Mouse (Mus musculus) right cerebral cortex, postnatal 25 days (tissue): ENCODE measurements around the gene Tbcel.

Experiments
- DNase-seq: peaks from one replicate; pipeline ENCODE4 v3.0.0; 2022

Tbcel gene

DNA sequence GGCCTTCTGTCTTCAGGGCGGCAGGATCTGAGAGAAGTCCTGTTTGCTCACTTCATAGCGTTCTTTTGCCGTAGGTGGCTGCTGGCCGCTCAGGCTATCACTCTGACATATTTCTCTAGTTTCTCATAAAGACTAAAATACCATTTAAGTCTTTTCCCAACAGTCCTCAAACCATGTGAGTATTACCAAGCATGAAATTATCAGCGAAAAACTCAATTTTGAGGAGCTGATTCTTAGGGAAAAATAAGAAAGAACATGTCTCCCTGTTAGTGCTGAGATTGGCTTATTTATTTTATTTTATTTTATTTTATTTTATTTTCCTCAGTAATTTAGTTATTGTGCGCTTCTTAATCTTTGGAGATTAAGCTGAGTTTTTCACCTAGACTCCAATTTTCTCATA is at the start of gene Tbcel:
Gene Tbcel, minus strand, starts transcription at position 101 of the 400 bp plus-strand sequence.
- DNase-seq, result no peak

DNA sequence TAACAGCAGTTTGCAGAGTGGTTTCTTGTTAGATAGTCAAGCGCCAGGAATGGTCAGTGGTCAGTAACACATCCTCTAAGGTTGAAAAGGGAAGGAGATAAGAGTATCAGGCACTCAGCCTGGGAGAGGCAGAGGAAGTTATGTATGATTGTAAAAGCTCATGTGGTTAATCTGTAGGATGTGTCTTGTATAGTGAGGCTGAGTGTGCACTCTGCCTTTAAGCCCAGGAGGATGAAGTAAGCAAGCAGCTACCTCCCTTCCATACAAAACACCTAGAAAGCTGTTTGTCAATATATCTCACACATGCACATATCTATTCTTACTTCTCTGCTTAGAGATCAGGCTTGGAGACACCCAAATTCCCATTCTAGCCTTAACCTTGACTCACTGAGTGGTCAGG is 47.6 kb upstream of the Tbcel start:
- no peak for DNase-seq

DNA sequence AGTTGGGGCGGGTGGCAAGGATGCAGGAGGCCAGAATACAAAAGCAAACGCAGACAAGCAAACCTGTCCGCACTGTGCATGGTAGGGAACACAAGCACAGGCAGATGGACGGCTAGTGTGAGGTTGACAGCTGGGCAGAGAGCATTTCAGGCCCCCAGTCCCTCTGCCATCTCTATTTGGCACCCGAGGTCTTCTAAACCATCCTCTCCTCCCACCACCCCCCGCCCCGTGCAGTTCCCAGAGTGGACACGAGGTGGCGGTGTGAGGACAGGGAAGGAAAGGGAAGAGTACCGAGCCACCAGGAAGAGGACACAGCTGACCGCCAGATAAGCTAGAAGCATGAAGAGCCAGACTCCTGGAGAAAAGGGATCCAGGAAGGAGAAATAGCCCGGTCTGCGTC is 42.5 kb upstream of the Tbcel start:
- DNase-seq, result peak; percentile 83

DNA sequence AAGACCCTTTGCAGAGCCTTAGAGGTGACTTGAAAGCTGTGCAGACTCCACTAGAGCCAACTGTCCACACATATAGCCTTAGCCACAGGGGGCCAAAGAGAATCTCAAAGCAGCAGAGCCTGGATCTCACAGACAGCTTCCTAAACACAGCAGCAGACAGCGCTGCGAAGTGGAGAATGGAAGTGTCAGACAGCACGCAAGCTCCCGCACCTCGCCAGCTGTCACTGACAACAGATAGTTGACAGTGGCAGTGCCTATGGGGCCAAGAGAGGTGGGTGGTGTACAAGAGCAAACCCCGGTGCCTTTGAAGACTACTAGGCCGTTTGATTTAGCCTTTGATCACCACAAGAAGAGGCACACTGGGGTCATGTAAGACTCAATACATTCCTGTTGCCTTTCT is 41.4 kb upstream of the Tbcel start:
- no peak for DNase-seq

DNA sequence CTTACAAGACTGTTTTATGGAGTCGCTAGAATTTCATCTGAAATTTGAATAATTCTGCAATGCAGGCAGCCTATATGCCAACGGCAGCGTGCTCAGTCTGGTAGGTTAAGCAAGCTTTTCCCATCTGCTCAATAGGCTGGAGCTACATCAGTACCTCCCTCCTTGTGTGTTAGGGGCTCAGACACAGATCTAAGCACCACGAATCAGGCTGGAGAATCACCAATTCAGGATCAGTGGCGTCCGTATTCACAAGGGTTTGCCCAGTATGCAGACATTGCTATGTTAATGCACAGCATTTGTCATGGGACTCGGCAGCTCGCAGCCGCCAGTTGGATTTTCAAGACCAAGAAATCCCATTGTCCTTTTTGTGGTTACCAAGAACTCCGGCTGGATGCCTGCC is 36.9 kb upstream of the Tbcel start:
- DNase-seq, result peak; percentile 13

DNA sequence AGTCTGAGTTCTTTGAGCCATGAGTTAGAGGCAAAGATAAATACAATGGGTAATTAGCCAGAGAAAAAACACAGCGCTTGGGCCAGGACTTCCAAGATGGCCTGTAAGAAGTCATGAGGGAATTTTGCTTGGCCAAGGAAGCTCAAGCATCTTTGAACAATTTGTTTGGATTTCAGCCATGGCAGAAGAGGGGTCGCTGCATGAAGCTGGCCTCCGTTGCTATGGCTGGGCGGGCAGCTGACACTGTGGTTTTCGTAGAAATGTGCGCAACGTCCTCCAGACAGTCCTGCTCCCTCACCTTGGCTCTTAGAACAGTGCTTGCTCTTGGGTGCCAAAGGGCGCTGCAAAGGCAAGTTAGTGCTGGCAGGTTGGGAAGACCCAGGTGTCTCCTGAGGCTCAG is 25.9 kb upstream of the Tbcel start:
- no peak for DNase-seq

DNA sequence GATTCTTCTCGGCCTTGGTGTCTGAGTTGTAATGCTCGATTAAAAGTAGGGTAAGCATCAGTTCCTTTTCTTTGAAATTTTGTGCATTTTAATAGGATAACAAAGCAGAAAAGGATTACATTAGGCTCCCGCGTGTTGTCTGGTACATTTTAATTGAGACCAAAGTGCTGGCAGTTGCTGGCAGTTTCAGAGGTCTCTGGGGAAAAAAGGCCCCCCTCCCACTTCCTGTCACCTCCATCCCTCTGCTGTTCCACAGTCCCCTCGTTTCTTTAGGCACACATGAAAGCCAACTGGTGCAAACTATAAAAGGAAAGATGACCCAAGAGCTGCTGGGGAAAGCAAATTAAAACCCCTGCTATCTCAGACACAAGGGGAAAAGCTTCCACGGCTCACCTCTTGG is 25.4 kb upstream of the Tbcel start:
- DNase-seq, result no peak

DNA sequence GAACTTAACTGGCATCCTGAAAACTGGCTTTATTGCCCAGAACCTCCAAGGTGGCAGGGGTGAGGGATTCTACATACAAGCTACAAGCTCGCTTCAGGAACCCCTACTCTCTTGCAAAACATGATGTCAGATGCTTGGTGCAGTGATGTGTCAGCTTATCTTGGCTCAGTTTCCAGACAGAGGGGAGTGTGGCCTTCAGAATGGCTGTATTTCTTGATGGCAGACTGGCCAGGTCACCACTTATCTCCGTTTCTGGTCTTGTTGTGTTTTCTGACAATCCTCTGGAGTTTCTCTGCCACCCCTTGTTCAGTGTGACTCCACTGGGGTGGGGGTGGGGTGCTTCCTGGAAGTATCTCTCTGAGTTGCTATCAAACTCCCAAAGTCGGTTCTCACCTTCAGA is 24.3 kb upstream of the Tbcel start:
- DNase-seq, result no peak

DNA sequence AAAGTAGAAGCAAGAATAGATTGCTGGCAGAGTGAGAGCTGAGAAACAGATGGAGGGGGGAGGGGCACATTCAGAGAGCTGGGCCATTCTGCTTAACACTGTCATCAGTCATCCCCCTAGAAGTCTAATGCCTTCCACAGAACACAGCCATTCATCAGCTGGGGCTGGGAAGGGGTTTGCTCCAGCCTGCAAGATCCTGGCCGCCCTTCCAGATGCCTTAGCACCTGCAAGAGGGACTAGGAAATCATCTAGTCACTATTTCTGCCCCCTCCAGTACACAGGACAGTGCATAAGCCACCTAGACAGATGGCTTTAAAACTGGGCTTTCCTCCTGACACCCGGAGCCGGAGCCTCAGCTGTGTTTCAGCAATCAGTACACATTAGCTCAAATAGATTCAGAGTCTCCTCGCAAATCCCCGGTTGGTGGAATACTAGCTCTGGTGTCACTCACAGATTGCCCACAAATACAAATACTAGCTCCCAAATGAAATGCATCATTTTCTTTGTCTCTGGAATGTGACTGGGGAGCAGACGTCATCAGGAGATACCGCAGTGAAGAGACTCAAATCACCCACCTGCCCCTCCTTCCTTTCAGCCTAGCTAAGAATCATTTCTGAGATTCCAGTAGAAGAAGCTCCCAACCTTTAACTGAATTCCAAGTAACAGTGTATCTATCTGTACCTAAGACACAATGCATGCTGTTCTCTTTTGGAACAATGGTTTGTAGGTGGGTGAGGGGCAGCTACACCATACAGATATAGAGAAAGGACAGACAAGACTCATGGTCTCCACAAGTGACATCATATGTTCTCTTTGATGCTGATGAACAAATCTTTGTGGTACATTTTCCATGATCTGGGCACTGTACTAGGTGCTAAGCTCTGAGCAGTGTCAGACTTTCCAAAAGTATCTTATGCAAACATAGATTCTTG is 22.9 kb upstream of the Tbcel start:
- peak; percentile 38 for DNase-seq

DNA sequence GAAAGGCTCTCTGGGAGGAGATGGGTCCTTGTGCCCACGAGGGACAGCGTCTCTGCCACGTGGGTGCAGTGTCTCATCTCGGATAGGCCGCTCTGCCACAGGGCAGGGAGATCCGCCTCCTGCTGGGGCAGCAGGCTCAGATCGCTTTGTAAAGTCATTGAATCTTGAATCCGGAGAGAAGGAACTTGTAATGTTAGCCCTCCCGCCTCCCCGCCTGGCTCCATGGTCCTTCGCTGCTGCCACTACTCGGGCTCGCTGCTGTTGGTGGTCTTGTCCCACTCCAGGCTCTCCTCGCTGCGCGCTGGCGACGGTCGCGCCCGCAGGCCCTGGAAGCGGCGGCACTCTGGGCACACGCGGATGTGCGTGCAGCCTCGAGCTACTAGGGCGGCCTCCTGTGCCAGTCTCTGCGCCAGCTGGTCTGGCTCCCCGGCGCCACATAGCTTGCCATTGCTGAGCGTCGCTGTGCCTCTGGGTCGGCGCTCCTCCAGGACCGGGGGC is 13.0 kb upstream of the Tbcel start:
- peak; percentile 42 for DNase-seq

DNA sequence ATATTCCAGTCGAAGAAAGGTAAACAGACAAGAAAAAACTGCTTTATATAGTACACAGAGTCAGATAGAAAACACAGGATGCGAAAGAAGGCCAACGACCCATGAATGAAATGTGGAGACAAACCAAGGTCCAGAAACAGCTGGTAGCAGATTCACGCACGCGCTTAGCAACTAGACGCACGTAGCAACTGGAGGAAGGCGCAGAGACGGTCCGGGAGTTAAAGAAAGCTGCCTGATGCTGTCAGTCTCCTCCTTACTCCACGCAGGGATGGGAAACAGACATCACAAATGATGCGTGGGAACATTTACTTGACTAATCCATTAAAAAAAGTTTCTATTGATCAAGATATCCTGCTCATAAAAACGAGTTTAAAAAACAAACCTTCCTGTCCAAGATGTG is 10.6 kb upstream of the Tbcel start:
- DNase-seq, result no peak

DNA sequence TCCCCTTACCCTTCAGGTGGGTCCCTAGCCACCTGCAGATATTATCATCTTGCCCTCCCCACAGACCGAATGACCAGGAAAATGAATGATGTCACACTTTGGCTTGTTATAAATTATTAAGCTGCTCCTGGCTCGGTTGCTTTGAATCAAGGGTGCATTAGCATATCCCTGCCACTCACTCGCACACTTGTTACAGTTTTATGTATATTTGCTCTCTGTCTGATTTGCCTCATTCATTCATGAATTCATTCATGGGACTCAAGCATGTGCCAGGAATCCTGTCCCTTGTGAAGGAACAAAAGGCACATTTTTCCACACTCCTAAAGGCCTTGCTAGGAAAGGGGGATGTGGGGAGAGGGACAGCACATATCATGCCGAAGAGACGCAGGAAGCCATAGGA is 5.5 kb upstream of the Tbcel start:
- DNase-seq, result no peak

DNA sequence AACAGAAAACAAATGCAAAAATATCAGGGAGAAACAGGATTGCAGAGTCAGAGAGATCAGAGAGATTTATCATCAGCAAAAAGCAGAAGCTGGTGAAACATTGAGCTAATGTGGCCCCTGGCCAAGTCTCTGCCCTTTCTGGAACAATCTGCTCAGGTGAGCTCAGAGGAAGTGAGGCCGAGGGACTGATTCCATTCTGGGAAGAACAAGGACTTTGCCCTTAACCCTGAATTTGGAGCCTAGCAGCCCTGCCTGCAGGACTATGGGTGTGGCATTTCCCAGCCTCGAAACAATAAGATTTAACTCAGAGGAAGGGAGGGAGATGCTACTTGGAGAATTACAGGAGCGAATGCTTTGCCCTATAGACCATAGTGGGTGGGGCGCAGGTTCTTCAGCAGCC is 4.7 kb upstream of the Tbcel start:
- DNase-seq, result no peak

DNA sequence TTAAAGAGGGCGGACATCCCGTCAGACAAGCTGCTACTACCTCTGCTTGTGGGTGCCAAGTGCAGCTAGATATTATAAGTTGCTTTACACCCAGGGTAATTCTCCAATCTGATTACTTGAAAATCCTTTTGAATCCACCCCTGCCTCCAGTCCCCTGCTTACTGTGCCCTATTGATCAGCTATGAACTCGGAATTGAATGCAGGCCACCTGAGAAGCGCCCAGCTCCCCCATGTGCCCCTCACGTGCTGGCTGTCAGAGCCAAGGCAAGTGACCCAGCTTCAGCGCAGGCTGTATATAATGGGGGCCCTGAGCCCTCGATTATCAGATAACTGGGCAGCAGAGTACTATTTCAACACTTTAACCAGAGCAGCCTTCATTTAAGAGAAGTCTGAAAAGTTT is 626 bp upstream of the Tbcel start:
- DNase-seq, result no peak

DNA sequence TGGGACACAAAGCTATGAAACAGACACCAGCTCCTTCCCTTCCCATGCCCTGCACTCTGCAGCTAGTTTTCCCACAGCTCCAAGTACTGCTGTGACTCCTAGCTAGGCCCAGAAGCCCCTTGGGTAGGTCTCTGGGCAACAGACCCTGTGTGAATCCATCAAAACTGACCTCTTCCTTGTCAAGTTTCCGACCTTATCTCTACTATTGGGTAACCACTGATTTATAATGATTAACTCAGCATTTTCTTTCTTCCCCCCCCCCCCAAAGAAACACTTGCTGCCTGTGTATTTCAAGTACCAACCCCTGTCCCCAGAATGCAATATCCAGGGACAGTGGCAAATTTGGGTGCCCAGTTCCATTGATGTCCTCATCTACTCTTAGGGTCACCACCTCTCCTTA is 587 bp downstream of the Tbcel start:
- no peak for DNase-seq

DNA sequence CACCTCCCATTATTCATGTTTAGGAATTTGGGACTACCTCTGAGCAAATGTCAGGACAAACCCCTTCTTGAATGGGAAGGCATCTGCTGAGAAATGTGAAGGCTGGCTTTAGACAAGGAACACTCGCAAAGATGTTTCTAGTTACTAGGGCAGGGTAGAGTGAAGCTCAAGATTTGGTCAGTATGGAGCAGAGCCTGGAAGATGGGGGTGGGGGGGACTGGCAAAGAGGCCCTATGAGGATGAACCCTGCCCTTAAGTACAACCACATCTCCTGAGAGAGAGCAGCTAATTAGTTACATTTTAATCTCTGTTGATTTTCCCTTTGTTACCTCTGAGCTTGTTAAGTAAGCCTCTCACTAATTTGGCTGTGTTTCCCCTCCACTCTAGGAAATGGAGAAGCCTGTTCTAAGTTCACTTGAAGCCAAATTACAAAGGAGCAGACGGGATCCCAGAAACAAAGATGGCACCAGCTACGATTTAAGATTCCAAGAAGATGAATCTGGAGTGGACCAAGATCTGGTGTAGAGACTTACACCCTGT is 2.6 kb downstream of the Tbcel start:
- DNase-seq, result no peak

DNA sequence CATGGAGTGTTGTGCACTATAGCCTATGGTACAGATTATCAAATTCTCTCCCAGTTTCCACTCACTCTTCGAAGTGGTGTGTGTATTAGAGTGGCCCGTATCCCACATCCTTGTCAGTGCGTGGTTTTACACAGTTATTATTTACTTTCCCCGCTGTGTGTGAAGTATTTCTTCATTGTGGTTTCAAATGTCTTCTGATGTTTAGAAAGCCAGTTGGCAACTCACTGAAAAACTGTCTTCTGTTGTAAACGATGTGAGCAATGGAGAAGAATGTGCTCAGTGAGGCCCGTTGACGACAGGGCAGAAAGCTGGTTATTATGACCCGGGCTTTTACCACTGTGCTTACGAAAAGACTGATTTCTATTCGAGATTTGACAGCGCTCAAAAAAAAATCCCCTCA is 3.0 kb downstream of the Tbcel start:
- no peak for DNase-seq

DNA sequence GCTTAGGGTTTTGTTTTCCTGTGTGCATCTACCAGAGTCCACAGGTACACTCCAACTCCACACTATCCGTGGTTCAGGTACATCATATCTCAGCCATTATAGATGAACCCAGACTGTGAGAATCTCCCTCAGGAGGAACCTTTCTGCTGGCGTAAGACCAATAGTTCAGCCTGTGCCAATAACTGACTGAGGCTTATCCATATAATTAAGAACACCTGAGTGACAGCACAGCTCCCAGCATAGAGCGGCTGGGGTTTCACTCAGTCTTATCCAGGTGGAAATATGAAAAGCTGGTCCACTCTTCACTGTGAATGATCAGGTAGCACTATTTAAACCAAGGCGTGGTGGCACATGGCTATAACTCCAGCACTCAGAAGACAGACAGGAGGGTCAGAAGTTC is 3.9 kb downstream of the Tbcel start:
- DNase-seq, result no peak

DNA sequence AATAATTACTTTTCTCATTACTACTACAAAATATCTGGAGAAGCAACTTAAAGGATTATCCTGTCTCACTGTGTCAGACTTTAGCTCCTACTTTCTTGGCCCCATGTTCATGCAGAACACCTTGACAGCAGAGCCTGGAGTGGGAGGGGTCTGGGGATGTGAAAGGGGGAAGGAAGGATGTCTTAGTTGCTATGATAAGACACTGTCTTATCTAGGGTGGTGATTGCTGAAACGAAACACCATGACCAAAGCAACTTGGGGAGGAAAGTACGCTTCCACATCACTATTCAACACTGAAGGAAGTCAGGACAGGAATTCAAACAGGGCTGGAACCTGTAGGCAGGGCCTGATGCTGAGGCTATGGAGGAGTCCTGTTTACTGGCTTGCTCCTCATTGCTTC is 11.3 kb downstream of the Tbcel start:
- no peak for DNase-seq

DNA sequence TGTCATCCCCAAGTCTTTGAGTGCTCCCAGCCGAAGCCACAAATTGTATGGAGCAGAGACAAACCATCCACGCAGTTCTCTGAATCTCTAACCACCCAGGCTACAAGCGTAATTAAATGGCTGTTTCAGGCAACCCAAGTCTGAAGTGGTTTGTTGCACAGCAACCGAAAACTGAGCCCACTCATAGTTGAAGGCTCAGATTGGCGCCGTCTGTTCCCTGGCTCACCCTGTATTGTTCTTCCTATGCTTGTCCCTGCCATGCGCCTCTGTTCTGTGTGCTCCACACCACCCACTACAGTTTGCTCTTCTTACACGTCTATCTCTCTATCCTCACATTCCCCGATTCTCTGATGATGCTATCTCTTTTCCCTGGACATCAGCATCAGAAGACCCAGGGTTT is 15.8 kb downstream of the Tbcel start:
- DNase-seq, result peak; percentile 44

DNA sequence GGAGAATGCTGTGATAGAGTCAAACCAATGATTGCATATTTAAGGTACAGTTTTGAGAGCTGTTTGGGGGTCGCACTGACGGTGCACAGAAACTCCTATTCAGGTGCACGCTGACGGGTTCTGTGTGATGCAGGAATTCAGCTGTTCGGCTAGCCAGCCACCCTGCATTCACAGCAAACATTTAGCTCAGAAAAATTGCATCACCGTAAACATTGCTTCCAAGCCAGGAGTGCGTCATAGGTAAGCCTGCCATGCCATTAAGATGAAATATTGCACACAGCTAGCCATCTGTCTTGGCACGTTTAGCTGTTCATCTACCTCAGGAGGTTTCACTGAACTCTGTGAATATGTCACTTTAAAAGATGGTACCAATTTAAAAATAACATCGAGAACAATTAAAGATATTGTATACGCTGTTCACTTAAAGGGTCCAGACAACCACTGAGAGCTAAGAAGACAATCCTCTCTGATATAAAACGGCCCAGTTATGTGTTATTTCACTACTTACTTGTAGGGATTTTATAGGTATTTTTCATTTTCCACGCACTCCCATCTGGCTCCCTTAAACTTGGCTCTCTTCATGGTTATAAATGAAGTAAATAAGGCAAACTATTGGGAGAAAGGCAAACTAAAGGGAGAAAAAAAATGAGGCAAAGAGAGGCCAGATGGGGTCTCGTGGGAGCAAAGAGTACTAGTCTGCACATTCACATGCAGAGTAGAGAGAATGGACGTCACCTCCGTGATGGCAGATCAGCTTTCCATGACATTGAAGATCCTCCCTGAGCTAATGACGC is 16.8 kb downstream of the Tbcel start:
- DNase-seq, result no peak

DNA sequence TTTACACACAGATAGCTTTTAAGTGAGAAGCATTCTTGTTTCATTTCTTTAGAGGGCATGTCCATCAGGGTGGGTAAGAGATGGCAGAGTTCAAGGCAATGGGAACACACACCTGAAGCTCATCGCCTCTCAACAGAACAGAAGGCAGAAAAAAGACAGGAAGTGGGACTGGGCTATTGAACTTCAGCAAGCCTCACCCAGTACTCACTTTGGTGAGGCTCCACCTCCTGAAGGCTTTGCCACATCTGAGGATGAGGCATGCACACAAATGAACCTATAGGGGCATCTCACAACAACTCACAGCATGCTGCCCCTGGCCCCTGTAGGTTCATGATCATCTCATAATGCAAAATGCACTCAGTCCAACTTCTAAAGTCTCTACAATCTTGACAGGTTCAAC is 19.5 kb downstream of the Tbcel start:
- DNase-seq, result no peak

DNA sequence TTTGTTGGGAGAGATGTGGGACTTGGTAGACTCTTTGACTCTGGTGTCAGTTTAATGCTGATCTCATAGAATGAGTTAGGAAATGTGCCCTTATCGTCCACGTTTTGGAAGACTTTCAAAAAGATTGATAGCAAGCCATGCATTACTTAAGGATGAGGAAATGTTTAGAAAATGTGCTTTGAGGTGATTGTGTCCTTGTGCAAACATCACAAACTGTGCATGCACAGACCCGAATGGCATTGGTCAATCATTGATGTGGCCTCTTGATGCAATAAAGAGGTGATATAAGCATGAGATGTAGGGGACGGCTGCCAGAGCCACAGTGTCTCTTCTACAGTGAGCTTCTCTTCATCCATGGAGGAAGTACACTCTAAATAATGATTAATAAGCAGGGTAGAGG is 20.7 kb downstream of the Tbcel start:
- no peak for DNase-seq

DNA sequence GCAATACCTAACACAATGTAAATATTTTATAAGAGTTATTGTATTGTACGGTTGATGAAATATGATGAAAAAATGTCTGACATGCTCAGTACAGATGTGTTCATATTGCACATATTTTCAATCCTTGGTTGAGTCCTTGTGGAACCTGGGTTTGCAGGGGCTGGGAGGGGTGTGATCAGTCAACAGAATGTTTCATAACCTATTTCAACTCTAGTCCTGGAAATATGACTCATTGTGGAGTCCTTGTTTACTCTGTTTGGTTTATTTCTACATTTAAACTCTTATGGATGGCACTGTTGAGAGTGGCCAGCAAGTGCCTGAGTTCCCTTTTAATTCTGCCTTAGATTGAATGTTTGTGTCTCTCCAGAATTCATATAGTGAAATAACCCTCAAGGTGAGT is 22.9 kb downstream of the Tbcel start:
- no peak for DNase-seq
